Mouse (Mus musculus): ENCODE results near the gene Mst1r.

The Mst1r gene

DNA sequence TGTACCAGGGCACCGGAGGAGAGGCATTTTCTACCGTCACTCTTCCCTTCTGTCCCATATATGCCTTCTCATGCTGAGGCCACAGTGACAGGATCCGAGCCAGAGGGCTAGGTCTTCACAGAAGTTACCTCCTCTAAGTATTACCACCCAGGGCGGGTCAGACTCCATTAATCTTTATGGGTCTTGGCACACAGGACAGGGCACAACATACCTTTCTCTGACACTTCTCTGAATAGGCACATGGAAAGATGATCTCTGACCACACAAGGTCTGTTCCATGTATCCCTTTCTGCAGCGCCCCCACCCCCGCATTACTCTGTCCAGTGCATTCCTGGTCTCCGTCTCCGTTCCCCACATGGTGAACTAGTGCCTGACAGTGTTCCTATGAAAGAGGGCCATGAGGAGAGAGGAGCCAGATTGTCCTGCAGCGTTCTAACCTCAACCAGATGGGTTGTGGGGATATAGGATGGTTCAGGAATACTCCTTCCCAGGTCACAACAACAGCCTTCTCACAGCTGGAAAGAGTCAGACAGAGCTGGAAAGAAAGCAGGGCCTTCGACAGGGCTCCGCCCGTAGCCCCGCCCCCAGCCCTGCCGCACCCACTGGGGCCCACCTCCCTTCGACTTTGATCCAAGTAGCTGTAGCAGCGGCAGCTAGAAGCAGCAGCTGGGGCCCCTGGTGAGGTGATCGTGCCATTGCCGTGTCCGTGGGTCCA, at the start of gene Mst1r:
TSS of gene Mst1r (plus strand) at position 622 of the 715 bp plus-strand sequence.
- DNase-seq, result peak; percentile 79

DNA sequence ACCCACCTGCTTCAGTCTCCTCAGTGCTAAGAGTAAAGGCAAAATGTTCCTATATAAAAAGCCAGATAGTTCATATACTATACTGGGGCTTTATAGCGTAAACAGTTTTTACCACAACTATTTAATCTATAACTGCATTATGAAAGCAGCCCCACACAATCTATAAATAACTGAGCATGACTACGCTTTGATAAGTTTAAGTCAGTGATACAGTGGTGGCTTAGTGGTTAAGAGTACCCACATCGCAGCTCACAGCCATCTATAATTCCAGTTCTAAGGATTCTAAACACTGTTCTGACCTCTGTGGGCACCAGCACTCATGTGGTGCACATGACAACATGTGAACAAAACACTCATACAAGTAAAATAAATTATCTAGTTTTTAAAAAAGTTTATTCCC, 48.3 kb upstream of the Mst1r start:
- DNase-seq, result no peak

GRCm38 (mm10) chr9:107864493-107864892, 42.2 kb upstream of the Mst1r start:
- no peak for DNase-seq

GRCm38 (mm10) chr9:107866081-107866480, 40.6 kb upstream of the Mst1r start:
- no peak for DNase-seq

DNA sequence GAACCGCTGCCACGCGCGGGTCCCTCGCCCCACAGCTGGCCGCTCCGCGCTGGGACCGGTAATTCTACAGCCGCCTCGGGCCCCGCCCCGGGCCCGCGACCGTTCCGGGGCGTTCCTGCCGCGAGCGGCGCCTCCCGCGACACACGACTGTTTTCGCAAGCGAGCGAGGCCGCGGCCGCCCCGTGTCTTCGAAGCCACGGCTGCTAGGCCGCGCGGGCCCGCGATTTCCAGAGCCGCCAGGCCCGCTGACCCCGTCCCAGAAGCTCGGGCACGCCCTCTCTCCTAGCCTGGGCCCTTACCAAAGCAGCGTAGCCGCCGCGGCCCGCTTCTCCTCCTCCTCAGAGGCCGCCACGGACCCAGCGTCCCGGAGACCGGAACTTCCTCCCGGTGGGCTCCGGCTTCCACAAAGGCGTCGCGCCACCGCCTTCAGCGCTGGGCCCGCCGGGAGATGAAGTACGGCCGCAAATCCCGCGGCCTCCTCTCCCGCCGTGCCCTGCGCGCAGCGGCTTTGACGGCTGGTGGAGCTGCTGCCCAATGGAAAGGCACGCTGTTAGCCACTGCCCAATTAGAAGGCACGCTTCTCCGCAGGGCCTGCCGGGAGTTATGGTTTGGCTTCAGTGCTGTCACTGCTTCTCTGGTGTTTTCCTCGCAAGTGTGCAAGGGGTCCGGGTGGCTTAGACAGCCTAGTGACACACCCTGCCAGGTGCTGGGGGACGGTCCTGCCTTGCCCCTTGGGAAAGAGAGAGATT, 34.1 kb upstream of the Mst1r start:
- DNase-seq, result peak; percentile 94

DNA sequence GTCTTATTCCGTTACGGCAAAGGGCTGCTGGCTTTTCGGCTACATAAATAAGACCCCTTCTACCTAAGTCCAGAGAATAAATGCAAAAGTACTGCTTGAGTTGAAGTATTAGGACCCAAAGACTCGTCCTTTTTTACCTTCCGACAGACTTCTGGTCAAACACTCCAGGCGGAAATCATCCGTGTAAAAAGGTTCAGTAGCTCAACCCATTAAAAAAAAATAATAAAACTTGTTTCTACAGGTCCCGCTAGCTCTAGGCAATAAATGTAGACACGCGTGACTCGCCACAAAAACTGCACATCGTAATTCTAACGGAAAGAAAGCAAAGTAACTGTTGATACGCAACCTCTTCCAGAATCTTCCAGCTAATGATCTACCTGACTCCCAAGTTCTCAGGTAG, 33.5 kb upstream of the Mst1r start, which contains the start of gene Rbm6:
TSS of gene Rbm6 (minus strand) at position 101 of the 400 bp plus-strand sequence.
- no peak for DNase-seq

DNA sequence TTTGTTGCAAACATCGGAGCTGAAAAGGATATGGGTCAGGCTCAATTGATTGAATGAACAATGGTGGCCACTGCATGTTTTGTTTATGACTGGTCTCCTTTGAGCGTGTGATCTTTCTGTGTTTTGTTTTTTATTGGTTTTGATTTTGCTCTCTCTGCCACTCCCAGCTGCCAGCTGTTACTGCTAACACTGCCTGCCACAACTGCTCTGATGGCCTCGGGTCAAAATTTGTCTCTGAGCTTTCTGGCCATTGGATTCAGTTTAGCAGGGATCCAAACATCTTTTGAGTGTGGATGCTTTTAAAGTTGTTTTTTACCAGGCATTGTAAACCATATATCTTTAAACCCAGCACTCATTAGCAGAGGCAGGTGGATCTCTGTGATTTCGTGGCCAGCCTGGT, 26.3 kb upstream of the Mst1r start:
- DNase-seq, result no peak

GRCm38 (mm10) chr9:107887804-107888266, 18.8 kb upstream of the Mst1r start, which contains the start of gene Mon1a:
Gene Mon1a (plus strand): TSS chr9:107888151.
- peak; percentile 90 for DNase-seq

DNA sequence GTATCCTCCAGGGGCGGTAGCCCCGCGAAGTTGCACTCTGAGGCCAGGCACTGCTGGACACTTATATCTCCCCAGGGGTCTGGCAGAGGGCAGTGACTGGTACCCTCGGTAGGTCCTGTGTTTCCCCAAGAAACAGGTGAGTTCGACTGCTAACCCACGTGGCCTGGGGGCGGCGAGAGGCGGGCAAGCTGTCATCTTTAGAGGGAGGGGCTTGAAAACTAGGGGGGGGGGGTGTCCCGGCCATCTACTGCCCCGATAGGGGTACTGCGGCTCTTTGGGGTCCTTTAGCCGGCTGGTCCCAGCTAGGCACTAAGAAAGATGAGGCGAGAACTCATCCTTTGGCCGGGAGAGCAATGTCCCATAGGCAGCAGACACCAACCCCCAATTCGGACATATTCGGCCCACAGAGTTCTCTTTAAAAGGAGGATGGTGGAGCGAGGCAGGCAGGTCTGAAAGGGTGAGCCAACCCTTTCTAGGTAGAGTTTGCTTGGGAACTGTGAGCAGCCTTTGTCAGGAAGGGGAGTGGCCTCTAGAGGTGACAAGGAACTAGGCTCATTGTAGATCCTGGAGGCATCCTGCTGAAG, 18.3 kb upstream of the Mst1r start:
- peak; percentile 51 for DNase-seq

DNA sequence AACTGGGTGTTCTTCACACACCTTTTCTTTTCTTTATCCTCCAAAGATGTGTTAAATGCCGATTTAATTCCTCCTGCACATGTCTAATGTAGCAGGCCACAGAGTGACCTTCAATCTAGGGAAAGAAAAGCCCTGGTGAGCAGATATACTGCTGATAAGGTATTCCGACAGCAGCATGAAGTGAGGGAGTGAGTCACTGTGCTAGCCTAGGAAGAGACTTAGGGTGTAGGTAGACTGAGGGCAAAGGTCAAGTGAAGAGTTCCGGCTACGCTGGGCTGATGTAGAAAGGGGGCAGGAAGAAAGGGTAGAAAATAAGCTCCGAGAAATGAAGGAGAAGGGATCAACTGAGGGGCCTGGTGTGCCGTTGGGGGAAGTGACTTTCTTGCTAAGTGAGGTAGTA, 16.4 kb upstream of the Mst1r start:
- DNase-seq, result no peak

- DNase-seq, result peak; percentile 40
Observed at GRCm38 (mm10) chr9:107891023-107891422, 15.7 kb upstream of the Mst1r start.

- DNase-seq, result no peak
Observed at GRCm38 (mm10) chr9:107898563-107898962, 8.1 kb upstream of the Mst1r start.

DNA sequence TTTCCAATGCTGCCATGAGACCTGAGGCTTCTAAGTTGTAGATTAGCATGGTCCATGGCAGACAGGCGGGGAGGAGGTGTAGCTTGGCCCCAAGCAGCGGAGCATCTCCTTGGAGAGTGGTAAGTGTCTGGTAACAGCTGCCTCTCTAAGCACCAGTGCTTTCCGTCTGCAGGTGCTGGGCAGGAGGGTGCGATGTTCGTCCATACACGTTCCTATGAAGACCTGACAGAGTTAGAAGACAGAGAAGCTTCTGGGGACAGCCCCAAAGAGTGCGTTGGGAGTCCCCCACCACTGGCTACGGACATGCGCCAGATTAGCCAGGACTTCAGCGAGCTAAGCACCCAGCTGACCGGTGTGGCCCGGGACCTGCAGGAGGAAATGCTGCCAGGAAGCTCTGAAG, 6.8 kb upstream of the Mst1r start:
- no peak for DNase-seq

GRCm38 (mm10) chr9:107900840-107901626, 5.6 kb upstream of the Mst1r start:
- peak; percentile 55 for DNase-seq

DNA sequence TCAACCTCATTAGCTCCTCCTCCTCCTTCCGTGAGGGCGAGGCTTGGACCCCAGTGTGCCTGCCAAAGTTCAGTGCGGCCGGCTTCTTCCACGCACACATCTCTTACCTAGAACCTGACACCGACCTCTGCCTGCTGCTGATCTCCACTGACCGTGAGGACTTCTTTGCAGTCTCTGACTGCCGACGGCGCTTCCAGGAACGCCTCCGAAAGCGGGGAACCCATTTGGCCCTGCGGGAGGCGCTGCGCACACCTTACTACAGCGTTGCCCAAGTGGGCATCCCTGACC, 5.1 kb upstream of the Mst1r start:
- DNase-seq, result no peak

GRCm38 (mm10) chr9:107904726-107905125, 1.9 kb upstream of the Mst1r start:
- peak; percentile 88 for DNase-seq

- no peak for DNase-seq
Observed at GRCm38 (mm10) chr9:107906967-107907800, 511 bp downstream of the Mst1r start.

- no peak for DNase-seq
Observed at GRCm38 (mm10) chr9:107907801-107908120, 1.1 kb downstream of the Mst1r start.

- DNase-seq, result no peak
Observed at GRCm38 (mm10) chr9:107908410-107909158, 1.9 kb downstream of the Mst1r start.

GRCm38 (mm10) chr9:107910025-107910769, 3.5 kb downstream of the Mst1r start:
- DNase-seq, result no peak
